Mouse (Mus musculus): ENCODE measurements at regions not wholly inside any gene's neighbourhood (a gene's known extent, or its start where the extent isn't known, plus 50 kb on each side); places are given as distances from the start of the nearest gene placed in this dataset.

- 45% methylated on average over 11 of the region's 11 CpGs for WGBS
- H3K27me3 ChIP-seq (replicated peaks; ENCODE audit: control insufficient read depth, insufficient read depth, low read length), result no peaks in the 10 kb centered on the region
- peak overlapping the region; percentile 30; the same call in 1 of the 2 replicates for H3K4me2 ChIP-seq (replicated peaks; ENCODE audit: low read depth)
- no peak overlapping the region for H3K4me3 ChIP-seq (ENCODE audit: low read depth, low read length)
- no peaks in the 10 kb centered on the region for H3K9me3 ChIP-seq (ENCODE audit: control insufficient read depth)
- no peak for TF ChIP-seq CTCF (IDR thresholded peaks at IDR 0.05; ENCODE audit: low read depth)
- no peaks in the 10 kb centered on the region for H3K36me3 ChIP-seq (ENCODE audit: control insufficient read depth, insufficient read depth)
- H3K27ac ChIP-seq (ENCODE audit: low read depth, low read length), result no peak overlapping the region
- ATAC-seq, result no peak
- H3K9ac ChIP-seq (ENCODE audit: low read depth, low read length), result no peak overlapping the region
- no peaks in the 10 kb centered on the region for H3K4me1 ChIP-seq (replicated peaks; ENCODE audit: control insufficient read depth, insufficient read depth, low read length)
Observed at GRCm38 (mm10) chr2:169158760-169159159, 203.4 kb upstream of the Zfp64 start.

DNA sequence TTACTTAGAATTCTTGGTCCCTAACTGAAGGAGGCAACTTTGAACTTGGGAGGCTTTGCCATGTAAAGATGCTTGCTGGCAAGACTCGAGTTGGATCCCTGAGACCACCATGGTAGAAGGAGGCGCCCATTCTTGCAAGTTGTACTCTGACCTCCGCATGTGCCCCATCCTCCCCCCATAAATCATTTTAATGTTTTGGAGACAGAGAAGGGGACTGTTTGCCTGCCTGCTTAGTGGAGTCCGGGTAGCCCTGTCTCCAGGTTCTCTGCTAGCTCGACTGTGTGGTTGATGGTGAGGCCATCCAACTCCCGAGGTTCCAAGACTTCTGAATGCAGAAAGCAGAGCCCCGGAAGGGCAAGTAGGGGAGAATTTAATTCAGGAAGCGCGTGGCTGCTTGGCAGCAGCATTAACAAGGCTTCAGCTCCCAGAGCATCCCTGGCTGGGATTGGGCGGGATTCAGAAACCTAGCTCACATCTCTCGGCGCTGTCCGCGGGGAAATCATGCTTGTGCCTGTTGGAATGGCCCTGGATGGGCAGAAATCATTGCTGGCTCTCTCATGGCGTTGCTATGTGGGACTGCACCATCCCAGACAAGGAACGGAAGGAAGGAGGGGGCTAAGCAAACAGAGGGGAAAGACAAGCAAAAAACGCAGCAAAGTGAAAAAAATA is 202.8 kb upstream of the Zfp64 start:
- Histone ChIP-seq H3K9me3 (ENCODE audit: control insufficient read depth) (no peaks in the 10 kb centered on the region), H3K9ac (ENCODE audit: low read depth, low read length) (no peak overlapping the region), H3K27me3 (replicated peaks; ENCODE audit: control insufficient read depth, insufficient read depth, low read length) (no peaks in the 10 kb centered on the region), H3K27ac (ENCODE audit: low read depth, low read length) (no peak overlapping the region), H3K4me1 (replicated peaks; ENCODE audit: control insufficient read depth, insufficient read depth, low read length) (no peaks in the 10 kb centered on the region), H3K4me3 (ENCODE audit: low read depth, low read length) (no peak overlapping the region), H3K36me3 (ENCODE audit: control insufficient read depth, insufficient read depth) (no peaks in the 10 kb centered on the region), H3K4me2 (replicated peaks; ENCODE audit: low read depth) (peak overlapping the region; percentile 30; the same call in 1 of the 2 replicates)
- WGBS, result 29% methylated on average over 17 of the region's 17 CpGs
- TF ChIP-seq CTCF (IDR thresholded peaks at IDR 0.05; ENCODE audit: low read depth), result no peak
- ATAC-seq, result no peak

DNA sequence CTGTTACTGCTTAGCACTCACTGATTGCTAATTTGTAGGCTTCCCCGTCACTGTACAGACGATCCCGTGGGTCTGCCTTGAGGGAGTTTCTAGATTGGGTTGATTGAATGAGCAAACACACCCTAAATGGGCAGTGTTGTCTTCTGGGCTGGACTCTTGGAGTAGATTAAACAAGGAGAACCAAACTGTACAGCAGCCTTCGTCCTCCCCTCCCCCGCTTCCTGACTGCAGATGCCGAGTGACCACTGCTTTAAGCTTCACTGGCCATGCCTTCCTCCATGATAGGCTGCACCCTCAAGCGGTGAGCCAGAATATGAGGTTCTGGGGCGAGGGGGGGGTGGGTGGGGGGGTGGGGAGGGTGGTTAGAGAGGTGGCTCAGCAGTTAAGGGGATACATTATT is 201.5 kb upstream of the Zfp64 start:
- Histone ChIP-seq H3K36me3 (ENCODE audit: control insufficient read depth, insufficient read depth) (no peaks in the 10 kb centered on the region), H3K4me2 (replicated peaks; ENCODE audit: low read depth) (no peak overlapping the region), H3K27ac (ENCODE audit: low read depth, low read length) (no peak overlapping the region), H3K9ac (ENCODE audit: low read depth, low read length) (no peak overlapping the region), H3K9me3 (ENCODE audit: control insufficient read depth) (no peaks in the 10 kb centered on the region), H3K4me3 (ENCODE audit: low read depth, low read length) (no peak overlapping the region), H3K27me3 (replicated peaks; ENCODE audit: control insufficient read depth, insufficient read depth, low read length) (no peaks in the 10 kb centered on the region), H3K4me1 (replicated peaks; ENCODE audit: control insufficient read depth, insufficient read depth, low read length) (no peaks in the 10 kb centered on the region)
- ATAC-seq, result no peak
- TF ChIP-seq CTCF (IDR thresholded peaks at IDR 0.05; ENCODE audit: low read depth), result no peak
- WGBS, result 62% methylated on average over 7 of the region's 8 CpGs

- TF ChIP-seq CTCF (IDR thresholded peaks at IDR 0.05; ENCODE audit: low read depth), result no peak
- no peak overlapping the region for H3K27ac ChIP-seq (ENCODE audit: low read depth, low read length)
- no peak for ATAC-seq
- H3K9ac ChIP-seq (ENCODE audit: low read depth, low read length), result no peak overlapping the region
- no peak overlapping the region for H3K4me2 ChIP-seq (replicated peaks; ENCODE audit: low read depth)
- no peaks in the 10 kb centered on the region for H3K9me3 ChIP-seq (ENCODE audit: control insufficient read depth)
- no peak overlapping the region for H3K4me3 ChIP-seq (ENCODE audit: low read depth, low read length)
- WGBS, result 65% methylated on average over 12 of the region's 12 CpGs
- H3K36me3 ChIP-seq (ENCODE audit: control insufficient read depth, insufficient read depth), result no peaks in the 10 kb centered on the region
- no peaks in the 10 kb centered on the region for H3K4me1 ChIP-seq (replicated peaks; ENCODE audit: control insufficient read depth, insufficient read depth, low read length)
- no peaks in the 10 kb centered on the region for H3K27me3 ChIP-seq (replicated peaks; ENCODE audit: control insufficient read depth, insufficient read depth, low read length)
Observed at GRCm38 (mm10) chr2:169154881-169155280, 199.5 kb upstream of the Zfp64 start.

GRCm38 (mm10) chr2:169147655-169148054 is 192.3 kb upstream of the Zfp64 start:
- WGBS, result 67% methylated on average over 7 of the region's 7 CpGs
- no peak for TF ChIP-seq CTCF (IDR thresholded peaks at IDR 0.05; ENCODE audit: low read depth)
- H3K4me2 ChIP-seq (replicated peaks; ENCODE audit: low read depth), result no peak overlapping the region
- H3K36me3 ChIP-seq (ENCODE audit: control insufficient read depth, insufficient read depth), result no peaks in the 10 kb centered on the region
- no peak overlapping the region for H3K9ac ChIP-seq (ENCODE audit: low read depth, low read length)
- H3K27me3 ChIP-seq (replicated peaks; ENCODE audit: control insufficient read depth, insufficient read depth, low read length), result no peaks in the 10 kb centered on the region
- no peaks in the 10 kb centered on the region for H3K4me1 ChIP-seq (replicated peaks; ENCODE audit: control insufficient read depth, insufficient read depth, low read length)
- no peak overlapping the region for H3K27ac ChIP-seq (ENCODE audit: low read depth, low read length)
- H3K4me3 ChIP-seq (ENCODE audit: low read depth, low read length), result no peak overlapping the region
- ATAC-seq, result no peak
- H3K9me3 ChIP-seq (ENCODE audit: control insufficient read depth), result no peaks in the 10 kb centered on the region

DNA sequence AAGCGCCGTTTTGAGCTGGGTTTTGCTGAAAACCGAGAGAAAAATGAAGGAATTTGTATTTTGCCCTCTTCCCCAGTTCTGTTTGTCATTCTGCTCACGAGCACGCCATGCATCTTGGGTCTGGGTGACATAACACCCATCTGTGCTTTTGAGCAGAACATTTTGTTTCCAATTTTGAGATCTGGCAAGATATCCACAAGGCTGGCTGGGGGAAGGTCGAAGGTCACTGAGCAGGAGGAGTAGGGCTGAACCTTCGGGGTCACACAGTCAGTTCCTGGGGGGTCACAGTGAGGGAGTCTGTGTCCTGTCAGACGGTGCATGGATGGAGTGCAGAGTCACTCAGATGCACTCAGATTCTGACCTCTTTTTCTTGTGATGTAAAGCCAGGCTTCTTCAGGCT is 186.8 kb upstream of the Zfp64 start:
- Histone ChIP-seq H3K9me3 (ENCODE audit: control insufficient read depth) (no peaks in the 10 kb centered on the region), H3K4me1 (replicated peaks; ENCODE audit: control insufficient read depth, insufficient read depth, low read length) (no peaks in the 10 kb centered on the region), H3K4me3 (ENCODE audit: low read depth, low read length) (no peak overlapping the region), H3K27me3 (replicated peaks; ENCODE audit: control insufficient read depth, insufficient read depth, low read length) (no peaks in the 10 kb centered on the region), H3K36me3 (ENCODE audit: control insufficient read depth, insufficient read depth) (no peaks in the 10 kb centered on the region), H3K9ac (ENCODE audit: low read depth, low read length) (no peak overlapping the region), H3K4me2 (replicated peaks; ENCODE audit: low read depth) (no peak overlapping the region), H3K27ac (ENCODE audit: low read depth, low read length) (no peak overlapping the region)
- no peak for ATAC-seq
- no peak for TF ChIP-seq CTCF (IDR thresholded peaks at IDR 0.05; ENCODE audit: low read depth)
- WGBS, result 68% methylated on average over 8 of the region's 8 CpGs

All from intestine, postnatal 0 days (tissue).